10 mouse cellular contexts compared by ENCODE assay signal in genomic region chr19:13818827-13819226, GRCm38 (mm10). TPM values are rescaled to one million over a fixed set of nuclear protein-coding genes. Genes with fewer than 3 reads are reported as not detected.
DNase-seq lines count a peak whose midpoint lies in the region; TF ChIP-seq lines count a peak whose summit lies in the region.
"Had no signal": no experiment of that assay in that cellular context is flagged by ENCODE, and none has a peak within 500 bp of the region (broad histone marks: within the 10 kb centered on the region; RNA-seq: fewer than 3 reads in every experiment).

No protein-coding gene starts in this region.

- no peak overlapping the region for H3K4me3 ChIP-seq in left cerebral cortex, adult 2 months
- H3K4me3 ChIP-seq: kidney, embryonic 15.5 days had no signal

- H3K27ac ChIP-seq in left cerebral cortex, adult 2 months = no peak overlapping the region
- H3K27ac ChIP-seq: kidney, embryonic 15.5 days had no signal

- intact Hi-C loops in left cerebral cortex, adult 2 months (cut with DNase I) = loop anchor here (2.0 kb wide), 1 partner anchor 1300 kb away; no protein-coding TSS in a partner anchor

- peak; percentile 6 for DNase-seq in cerebellum, adult 9-10 months
- no peak for DNase-seq in cerebellum, postnatal 25 days
- no peak for DNase-seq in left cerebral cortex, adult 2 months (ENCODE audit: extremely low spot score in 1 of 2, low spot score in 2 of 2)
- no peak for DNase-seq in left cerebral cortex, adult 9 months (ENCODE audit: low spot score in 2 of 2)
- DNase-seq in ES-CJ7 (ENCODE audit: low read depth, low spot score) = peak; percentile 46
- DNase-seq in embryo, embryonic 11.5 days (ENCODE audit: low read depth, low spot score) = peak; percentile 2
- DNase-seq in ovary, adult 18-20 months (ENCODE audit: low spot score) = no peak
- DNase-seq in heart, postnatal 4 days = no peak
- DNase-seq: adrenal gland, postnatal 36 days had no signal

- peak; percentile 70 for TF ChIP-seq CTCF in left cerebral cortex, adult 2 months (IDR thresholded peaks at IDR 0.05)

RNA-seq across cellular contexts. Expression of gene Olfr1499, which starts 0.4 kb away (rescaled TPM):
- total RNA-seq in left cerebral cortex, adult 2 months (2021) = not detected
- total RNA-seq in heart, postnatal 4 days (2021) = not detected
- total RNA-seq: adrenal gland, postnatal 36 days had no signal

RNA-seq across cellular contexts. Expression of gene Olfr1500, which starts 11.5 kb away (rescaled TPM):
- not detected for total RNA-seq in left cerebral cortex, adult 2 months (2021)
- not detected for total RNA-seq in heart, postnatal 4 days (2021)
- total RNA-seq: adrenal gland, postnatal 36 days had no signal

RNA-seq across cellular contexts. Expression of gene Olfr1497, which starts 20.8 kb away (rescaled TPM):
- not detected for total RNA-seq in left cerebral cortex, adult 2 months (2021)
- not detected for total RNA-seq in heart, postnatal 4 days (2021)
- total RNA-seq: adrenal gland, postnatal 36 days had no signal

RNA-seq across cellular contexts. Expression of gene Olfr1501, which starts 31.7 kb away (rescaled TPM):
- not detected for total RNA-seq in left cerebral cortex, adult 2 months (2021)
- not detected for total RNA-seq in heart, postnatal 4 days (2021)
- total RNA-seq: adrenal gland, postnatal 36 days had no signal

RNA-seq across cellular contexts. Expression of gene Olfr1496, which starts 41.1 kb away (rescaled TPM):
- total RNA-seq in left cerebral cortex, adult 2 months (2021) = not detected
- not detected for total RNA-seq in heart, postnatal 4 days (2021)
- total RNA-seq: adrenal gland, postnatal 36 days had no signal

Comparison
In these comparisons a context has a peak if more than half of its experiments do, and no peak if none do; other contexts are left out.
1. DNase-seq: peak in cerebellum, adult 9-10 months (single experiment), ES-CJ7 (single experiment) and embryo, embryonic 11.5 days (single experiment); none in cerebellum, postnatal 25 days (0 of 2), left cerebral cortex, adult 2 months (0 of 2), left cerebral cortex, adult 9 months (0 of 2), ovary, adult 18-20 months (single experiment) and heart, postnatal 4 days (single experiment).